Mouse (Mus musculus) neutrophil, adult 83 days (primary cell): ENCODE data around the gene Psmd11. TPM values are rescaled to one million over a fixed set of nuclear protein-coding genes. Genes with fewer than 3 reads are reported as not detected.

Source experiments
- total RNA-seq, 2 experiments: library from RNA; stranded (reverse); gene quantifications; one replicate each; pipeline ENCODE4 v1.2.4; 2023

Psmd11 gene
- total RNA-seq: 10 to 100 TPM; 65.7 to 67.6 TPM

GRCm38 (mm10) chr11:80428381-80429008, at the start of gene Psmd11:
Gene Psmd11 (plus strand): TSS chr11:80428615.

DNA sequence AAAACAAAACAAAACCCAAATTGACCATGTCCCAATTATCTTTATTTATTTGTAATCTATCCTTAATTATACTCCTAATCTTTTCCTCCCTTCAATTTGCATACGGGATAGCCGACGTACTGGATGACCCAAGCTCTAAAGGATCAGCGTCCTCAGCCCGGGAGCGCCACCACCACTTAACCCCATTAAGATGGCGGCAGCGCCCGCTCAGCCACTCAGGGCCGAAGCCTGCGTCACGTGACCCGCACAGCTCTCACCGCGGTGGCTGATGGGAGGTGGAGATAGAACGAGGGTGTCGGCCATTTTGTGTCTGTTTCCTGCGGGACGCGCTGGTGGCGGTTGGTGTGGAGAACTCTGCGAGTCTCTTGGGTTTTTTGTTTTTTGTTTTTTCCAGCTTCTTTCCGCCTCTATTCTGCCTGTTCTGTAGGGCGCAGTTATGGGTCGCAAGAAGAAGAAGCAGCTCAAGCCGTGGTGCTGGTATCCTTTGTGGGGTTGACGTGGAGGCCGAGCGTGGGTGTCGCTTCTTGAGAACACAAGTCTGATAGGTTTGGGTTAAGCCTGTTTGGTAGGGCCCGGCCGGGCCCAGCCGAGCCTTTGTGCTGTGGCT, 45.3 kb upstream of the Psmd11 start, which contains the start of gene Zfp207:
Zfp207 (plus strand) TSS at position 261 of the 607 bp plus-strand sequence.

GRCm38 (mm10) chr11:80476222-80477189, 48.1 kb downstream of the Psmd11 start, which contains the start of gene Cdk5r1:
Gene Cdk5r1 (plus strand): TSS chr11:80477023.

Other genes starting within 250 kb of the Psmd11 start
- gene Rnf135, start 244.8 kb upstream of the Psmd11 start, total RNA-seq: 1 to 10 TPM; 6.3 to 6.9 TPM
- 10 to 100 TPM; 17.3 to 23.0 TPM for gene Rhot1, start 219.6 kb upstream of the Psmd11 start, total RNA-seq
- under 1 TPM in 1 of 2 experiments, not detected in 1; 0.18 TPM for gene Rhbdl3, start 127.7 kb upstream of the Psmd11 start, total RNA-seq
- 1 to 10 TPM; 7.0 to 9.2 TPM for gene 5730455P16Rik, start 50.6 kb upstream of the Psmd11 start, total RNA-seq
- gene Zfp207, start 45.3 kb upstream of the Psmd11 start, total RNA-seq: 100 to 1,000 TPM; 124 to 129 TPM
- gene Cdk5r1, start 48.4 kb downstream of the Psmd11 start, total RNA-seq: 10 to 100 TPM; 18.1 to 18.3 TPM